Mouse (Mus musculus): ENCODE measurements around the gene Crxos. TPM values are rescaled to one million over a fixed set of nuclear protein-coding genes. Genes with fewer than 3 reads are reported as not detected.

The Crxos gene
- not detected for polyA plus RNA-seq (2014; fragmentation: Illumina TruSeq; extraction: RNeasy Lipid Tissue Mini Kit (QIAGEN cat#74804); ENCODE audit: low replicate concordance)

GRCm38 (mm10) chr7:15882317-15882716 lies at the start of gene Crxos:
Crxos (plus strand) TSS chr7:15882617.

GRCm38 (mm10) chr7:15839578-15839977 lies 42.8 kb upstream of the Crxos start, which contains the start of gene Obox6:
Obox6 (minus strand) TSS chr7:15839678.

DNA sequence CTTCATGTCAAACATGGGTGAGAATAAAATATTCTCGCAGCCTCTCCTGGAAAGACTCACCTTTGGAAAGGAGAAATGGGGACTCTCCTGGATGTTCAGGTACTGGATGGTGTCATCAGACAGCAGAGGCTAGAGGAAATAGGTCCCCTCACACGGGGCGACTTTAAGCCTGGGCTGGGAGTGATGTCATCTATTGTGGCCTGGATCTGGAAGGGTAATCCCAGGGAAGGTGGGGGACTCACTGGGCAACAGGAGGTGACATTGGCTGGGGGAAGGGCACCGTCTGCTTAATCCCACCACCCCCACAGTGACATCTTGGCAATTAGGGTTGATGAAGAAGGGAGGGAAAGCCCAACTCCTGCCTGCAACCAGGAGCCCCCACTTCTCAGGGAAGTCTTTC lies 2.7 kb upstream of the Crxos start, which contains the start of gene Crx:
TSS of gene Crx (minus strand) at position 213 of the 400 bp plus-strand sequence.

DNA sequence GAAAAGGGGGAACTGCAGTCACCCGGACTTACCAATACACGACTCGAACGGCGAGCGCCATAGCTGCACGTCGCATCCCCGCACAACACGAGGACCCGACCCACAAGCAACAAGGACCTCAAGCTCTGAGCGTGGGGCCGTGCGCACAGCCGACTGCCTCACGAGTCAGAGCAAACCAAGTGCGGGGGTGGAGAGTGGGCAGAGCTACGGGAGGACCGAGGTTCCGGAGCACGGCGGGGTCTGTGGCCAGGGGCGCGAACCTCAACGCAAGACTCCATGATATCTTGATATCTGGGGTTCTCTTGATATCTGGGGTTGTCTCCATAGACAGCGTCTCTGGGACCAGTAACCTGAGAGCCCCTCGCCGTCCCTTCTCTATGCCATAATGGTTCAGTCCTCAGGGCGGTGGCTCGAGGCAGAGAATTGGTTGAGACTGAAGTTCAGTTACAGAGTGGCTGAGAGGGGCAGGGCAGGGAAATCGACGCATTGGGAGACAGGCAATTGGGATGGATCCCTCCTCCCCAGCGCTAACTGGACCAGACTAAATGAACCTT lies 39.9 kb downstream of the Crxos start, which contains the start of gene Selenow:
TSS of gene Selenow (minus strand) at position 183 of the 554 bp plus-strand sequence.

GRCm38 (mm10) chr7:15945721-15946536 lies 63.5 kb downstream of the Crxos start, which contains the start of gene Nop53:
Nop53 (minus strand) TSS chr7:15946074.

Other genes starting within 250 kb of the Crxos start
- not detected for gene Obox3, start 242.7 kb upstream of the Crxos start, polyA plus RNA-seq (2014; fragmentation: Illumina TruSeq; extraction: RNeasy Lipid Tissue Mini Kit (QIAGEN cat#74804); ENCODE audit: low replicate concordance)
- gene Obox5, start 132.5 kb upstream of the Crxos start, polyA plus RNA-seq (2014; fragmentation: Illumina TruSeq; extraction: RNeasy Lipid Tissue Mini Kit (QIAGEN cat#74804); ENCODE audit: low replicate concordance) = not detected
- not detected for gene Obox6, start 42.9 kb upstream of the Crxos start, polyA plus RNA-seq (2014; fragmentation: Illumina TruSeq; extraction: RNeasy Lipid Tissue Mini Kit (QIAGEN cat#74804); ENCODE audit: low replicate concordance)
- not detected for gene Crx, start 2.6 kb upstream of the Crxos start, polyA plus RNA-seq (2014; fragmentation: Illumina TruSeq; extraction: RNeasy Lipid Tissue Mini Kit (QIAGEN cat#74804); ENCODE audit: low replicate concordance)
- 1.4 TPM for gene Selenow, start 39.8 kb downstream of the Crxos start, polyA plus RNA-seq (2014; fragmentation: Illumina TruSeq; extraction: RNeasy Lipid Tissue Mini Kit (QIAGEN cat#74804); ENCODE audit: low replicate concordance)
- gene Nop53, start 63.5 kb downstream of the Crxos start, polyA plus RNA-seq (2014; fragmentation: Illumina TruSeq; extraction: RNeasy Lipid Tissue Mini Kit (QIAGEN cat#74804); ENCODE audit: low replicate concordance) = 6.2 TPM
- gene Ehd2, start 85.0 kb downstream of the Crxos start, polyA plus RNA-seq (2014; fragmentation: Illumina TruSeq; extraction: RNeasy Lipid Tissue Mini Kit (QIAGEN cat#74804); ENCODE audit: low replicate concordance) = 4.9 TPM
- 0.56 TPM for gene Bicra, start 165.3 kb downstream of the Crxos start, polyA plus RNA-seq (2014; fragmentation: Illumina TruSeq; extraction: RNeasy Lipid Tissue Mini Kit (QIAGEN cat#74804); ENCODE audit: low replicate concordance)
- gene Zfp541, start 179.2 kb downstream of the Crxos start, polyA plus RNA-seq (2014; fragmentation: Illumina TruSeq; extraction: RNeasy Lipid Tissue Mini Kit (QIAGEN cat#74804); ENCODE audit: low replicate concordance) = not detected
- gene Napa, start 215.8 kb downstream of the Crxos start, polyA plus RNA-seq (2014; fragmentation: Illumina TruSeq; extraction: RNeasy Lipid Tissue Mini Kit (QIAGEN cat#74804); ENCODE audit: low replicate concordance) = 7.2 TPM
- 6.2 TPM for gene Kptn, start 237.3 kb downstream of the Crxos start, polyA plus RNA-seq (2014; fragmentation: Illumina TruSeq; extraction: RNeasy Lipid Tissue Mini Kit (QIAGEN cat#74804); ENCODE audit: low replicate concordance)
- gene Slc8a2, start 247.2 kb downstream of the Crxos start, polyA plus RNA-seq (2014; fragmentation: Illumina TruSeq; extraction: RNeasy Lipid Tissue Mini Kit (QIAGEN cat#74804); ENCODE audit: low replicate concordance) = not detected

Measured in small intestine, adult 10 weeks (tissue).